Mouse (Mus musculus) ES-E14 (cell line): ENCODE results near the gene Elf5.

ENCODE experiments used
- HCFC1 ChIP-seq: IDR thresholded peaks from 2 replicates; pipeline ENCODE4 v1.6.1; 2012; ENCODE audit warnings: low read length, inconsistent platforms, borderline replicate concordance; ENCODE audit not compliant: insufficient read depth
- ZNF384 ChIP-seq: IDR thresholded peaks from 2 replicates; pipeline ENCODE4 v1.6.1; 2012; ENCODE audit warnings: low read depth, low read length, inconsistent platforms

- TF ChIP-seq HCFC1 = no peak
- no peak for TF ChIP-seq ZNF384
These were observed 61.9 kb downstream of the Elf5 start for GRCm38 (mm10) chr2:103473362-103473761.
